Mouse (Mus musculus): ENCODE data around the gene Adamts13.

GRCm38 (mm10) chr2:26932473-26933303, 40.5 kb upstream of the Adamts13 start:
- TF ChIP-seq ZC3H11A (IDR thresholded peaks at IDR 0.05; ENCODE audit: borderline replicate concordance, low read depth, low read length) (no peak), HCFC1 (IDR thresholded peaks at IDR 0.05; ENCODE audit: borderline replicate concordance, insufficient read depth, low read length) (no peak), CHD2 (IDR thresholded peaks at IDR 0.05; ENCODE audit: low read depth, low read length) (no peak), MAFK (IDR thresholded peaks at IDR 0.05; ENCODE audit: insufficient read depth, low read depth, low read length) (no peak), ZNF384 (IDR thresholded peaks at IDR 0.05; ENCODE audit: low read depth, low read length) (no peak)

All from ES-E14 (cell line).